Mouse (Mus musculus) liver, embryonic 14.5 days (tissue): ENCODE measurements around the gene Apol10b. TPM values are rescaled to one million over a fixed set of nuclear protein-coding genes. Genes with fewer than 3 reads are reported as not detected.

Experiments used
- ATAC-seq: fragments of 200-750 bp; cut with Nextera tagmentation; 2 replicates; pipeline ENCODE4 v1.8.0; 2017; ENCODE audit warnings: moderate number of reproducible peaks, mild to moderate bottlenecking, moderate library complexity; ENCODE audit not compliant: insufficient read depth
- DNase-seq, 3 experiments: peaks; one replicate each; pipeline ENCODE4 v3.0.0-alpha.2; 2012 to 2013; ENCODE audit warnings: low read depth in 3 of 3, low spot score in 3 of 3
- H3K27ac ChIP-seq: fragments of 300-500 bp; sonication (generic); 2 replicates; pipeline ENCODE4 v1.5.1; 2014; ENCODE audit warnings: moderate library complexity, mild to moderate bottlenecking, control low read depth, inconsistent platforms
- H3K27me3 ChIP-seq: fragments of 300-500 bp; sonication (generic); 2 replicates; pipeline ENCODE4 v1.6.1; 2014; ENCODE audit warnings: mild to moderate bottlenecking, low read length, moderate library complexity; ENCODE audit not compliant: control insufficient read depth, insufficient read depth
- H3K36me3 ChIP-seq: fragments of 300-500 bp; sonication (generic); replicated peaks from 2 replicates; pipeline ENCODE4 v1.6.1; 2014; ENCODE audit warnings: low read depth; ENCODE audit not compliant: control insufficient read depth, insufficient read depth
- H3K4me1 ChIP-seq, 2 experiments: fragments of 200-500 bp in 1 of 2; fragments of 300-500 bp in 1 of 2; sonication (generic) in 1 of 2; replicated peaks; 2 replicates each; pipeline ENCODE4 v1.6.1; 2012 to 2014; ENCODE audit warnings: antibody characterized with exemption in 1 of 2, inconsistent platforms in 1 of 2, low read length in 1 of 2; ENCODE audit not compliant: control insufficient read depth in 2 of 2, insufficient read depth in 2 of 2
- H3K4me2 ChIP-seq: fragments of 300-500 bp; sonication (generic); 2 replicates; pipeline ENCODE4 v1.6.1; 2014; ENCODE audit warnings: low read depth, mild to moderate bottlenecking, control low read depth, moderate library complexity
- H3K4me3 ChIP-seq, 2 experiments: fragments of 200-500 bp in 1 of 2; fragments of 300-500 bp in 1 of 2; sonication (generic) in 1 of 2; 2 replicates each; pipeline ENCODE4 v1.5.1; 2012 to 2014; ENCODE audit warnings: low read depth in 2 of 2, low read length in 2 of 2, mild to moderate bottlenecking in 2 of 2, control low read depth in 1 of 2, inconsistent platforms in 1 of 2, moderate library complexity in 1 of 2; ENCODE audit not compliant: insufficient read depth in 1 of 2
- H3K9ac ChIP-seq: fragments of 300-500 bp; sonication (generic); replicated peaks from 2 replicates; pipeline ENCODE4 v1.6.1; 2014; ENCODE audit warnings: mild to moderate bottlenecking, control low read depth, moderate library complexity
- H3K9me3 ChIP-seq: fragments of 300-500 bp; sonication (generic); 2 replicates; pipeline ENCODE4 v1.6.1; 2016; ENCODE audit warnings: low read length, mixed read lengths; ENCODE audit not compliant: control insufficient read depth
- CTCF ChIP-seq: IDR thresholded peaks from 2 replicates; pipeline ENCODE4 v1.5.1; 2016; ENCODE audit warnings: antibody characterized with exemption, low read depth, control low read depth
- EP300 ChIP-seq: IDR thresholded peaks from 2 replicates; pipeline ENCODE4 v1.6.1; 2016; ENCODE audit warnings: antibody characterized with exemption, low read depth
- WGBS: fragments of 180-500 bp; shearing (Covaris S2); extraction: QIAGEN DNeasy Blood & Tissue Kit; methylation state at CpG from one replicate; pipeline ENCODE4 v1.1.7; 2014; ENCODE audit not compliant: insufficient replicate concordance; 5-methylcytosine and 5-hydroxymethylcytosine counted together
- polyA plus RNA-seq, 2 experiments: library from polyadenylated mRNA; depleted of rRNA in 1 of 2; stranded (reverse) in 1 of 2; unstranded in 1 of 2; fragments of >200 nt; fragmentation: Nextera tagmentation in 1 of 2; extraction: Ambion mirVana in 1 of 2; gene quantifications; 2 replicates each; pipeline versions ENCODE4 v1.2.1 to v1.2.3; 2012 to 2014

The Apol10b gene
- polyA plus RNA-seq, 2 experiments: not detected

DNA sequence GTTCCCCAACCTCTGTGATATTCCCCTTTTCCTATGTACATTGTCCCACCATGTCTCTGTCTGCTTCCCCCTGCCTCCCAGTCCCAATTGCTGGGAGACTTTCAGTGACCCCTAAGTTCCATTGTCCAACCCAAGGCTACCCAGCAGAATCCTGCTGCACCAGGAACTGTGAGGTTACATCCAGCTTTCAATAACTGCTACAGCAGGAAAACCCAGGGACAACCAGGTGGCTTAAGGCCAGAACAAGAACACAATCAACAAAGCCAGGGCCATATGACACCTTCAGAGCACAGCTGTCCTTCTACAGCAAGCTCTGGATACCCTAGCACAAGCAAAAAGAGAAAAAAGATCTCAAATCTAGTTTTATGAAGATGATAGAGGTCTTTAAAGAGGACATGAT, 6.9 kb downstream of the Apol10b start:
- Histone ChIP-seq H3K36me3 (no peaks in the 10 kb centered on the region), H3K27me3 (no peaks in the 10 kb centered on the region), H3K4me3 (no peak overlapping the region), H3K4me2 (no peak overlapping the region), H3K9me3 (no peaks in the 10 kb centered on the region), H3K4me1 (no peaks in the 10 kb centered on the region), H3K27ac (no peak overlapping the region), H3K9ac (no peak overlapping the region)
- DNase-seq (no peak), ATAC-seq (no peak)
- TF ChIP-seq CTCF: no peak
- no peak for TF ChIP-seq EP300

DNA sequence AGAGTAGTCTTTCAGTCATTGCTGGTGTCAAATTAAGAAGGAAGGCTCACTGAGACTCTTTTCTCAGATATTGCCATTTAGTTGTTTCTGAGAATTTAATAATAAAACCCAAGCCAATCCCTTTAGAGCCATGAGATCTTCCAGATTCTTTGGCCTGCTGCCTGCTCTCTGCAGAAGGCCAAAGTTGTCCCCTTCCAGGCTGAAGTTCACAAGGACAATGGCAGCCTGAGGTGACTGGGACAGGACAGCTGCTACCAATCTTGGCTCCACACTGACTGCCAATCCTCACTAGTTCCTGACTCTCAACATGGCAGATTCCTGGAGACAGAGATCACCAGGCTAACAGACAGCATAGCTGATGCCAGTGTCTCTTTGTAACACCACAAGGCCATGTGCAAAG, 8.9 kb downstream of the Apol10b start:
- Histone ChIP-seq H3K4me3 (no peak overlapping the region), H3K4me2 (no peak overlapping the region), H3K27me3 (no peaks in the 10 kb centered on the region), H3K4me1 (no peaks in the 10 kb centered on the region), H3K36me3 (no peaks in the 10 kb centered on the region), H3K9me3 (no peaks in the 10 kb centered on the region; the same call in 1 of the 2 replicates), H3K27ac (no peak overlapping the region), H3K9ac (no peak overlapping the region)
- no peak for ATAC-seq
- TF ChIP-seq EP300 (no peak), CTCF (no peak)
- DNase-seq: no peak

GRCm38 (mm10) chr15:77581681-77582080, 14.2 kb downstream of the Apol10b start:
- no peaks in the 10 kb centered on the region for H3K4me1 ChIP-seq
- no peak overlapping the region for H3K27ac ChIP-seq
- H3K36me3 ChIP-seq: no peaks in the 10 kb centered on the region
- H3K27me3 ChIP-seq: no peaks in the 10 kb centered on the region
- ATAC-seq (no peak), DNase-seq (no peak)
- H3K4me2 ChIP-seq: no peak overlapping the region
- no peaks in the 10 kb centered on the region; the same call in 1 of the 2 replicates for H3K9me3 ChIP-seq
- H3K9ac ChIP-seq: no peak overlapping the region
- TF ChIP-seq EP300 (no peak), CTCF (no peak)
- no peak overlapping the region for H3K4me3 ChIP-seq
- 35% methylated on average over 1 of the region's 1 CpGs for WGBS

- H3K4me1 ChIP-seq: no peaks in the 10 kb centered on the region
- H3K27me3 ChIP-seq: no peaks in the 10 kb centered on the region
- no peak overlapping the region for H3K9ac ChIP-seq
- TF ChIP-seq EP300 (no peak), CTCF (no peak)
- no peaks in the 10 kb centered on the region for H3K36me3 ChIP-seq
- ATAC-seq (no peak), DNase-seq (no peak)
- no peaks in the 10 kb centered on the region; the same call in 1 of the 2 replicates for H3K9me3 ChIP-seq
- no peak overlapping the region for H3K4me3 ChIP-seq
- 61% methylated on average over 4 of the region's 4 CpGs for WGBS
- H3K4me2 ChIP-seq: no peak overlapping the region
- H3K27ac ChIP-seq: no peak overlapping the region
Measured at GRCm38 (mm10) chr15:77579311-77579710, 16.6 kb downstream of the Apol10b start.

- no peak for DNase-seq
- no peak overlapping the region for H3K27ac ChIP-seq
Measured at GRCm38 (mm10) chr15:77578801-77579200, 17.1 kb downstream of the Apol10b start.

More at GRCm38 (mm10) chr15:77578801-77579200, 17.1 kb downstream of the Apol10b start:
- H3K27me3 ChIP-seq: no peaks in the 10 kb centered on the region
- H3K36me3 ChIP-seq: no peaks in the 10 kb centered on the region
- no peak for ATAC-seq
- no peaks in the 10 kb centered on the region for H3K4me1 ChIP-seq
- H3K9ac ChIP-seq: no peak overlapping the region
- WGBS: 57% methylated on average over 2 of the region's 2 CpGs
- no peaks in the 10 kb centered on the region; the same call in 1 of the 2 replicates for H3K9me3 ChIP-seq
- no peak overlapping the region for H3K4me2 ChIP-seq
- TF ChIP-seq CTCF: no peak
- TF ChIP-seq EP300: no peak
- H3K4me3 ChIP-seq: no peak overlapping the region
